Mouse (Mus musculus): Measurements from ENCODE around the gene Rnf6. TPM values are rescaled to one million over a fixed set of nuclear protein-coding genes. Genes with fewer than 3 reads are reported as not detected.
A peak's percentile ranks its signal among the peaks of the same experiment; 100 is the strongest.

The Rnf6 gene
- polyA plus RNA-seq, 2 experiments, result 13.2 to 19.4 TPM

GRCm38 (mm10) chr5:146253644-146254043 is 32.3 kb upstream of the Rnf6 start:
- H3K9ac ChIP-seq (replicated peaks), result no peak overlapping the region
- no peak for ATAC-seq (ENCODE audit: insufficient read depth)
- no peak overlapping the region for H3K27ac ChIP-seq
- H3K27me3 ChIP-seq (ENCODE audit: control insufficient read depth, insufficient read depth, low read length), result no peaks in the 10 kb centered on the region
- H3K9me3 ChIP-seq (ENCODE audit: control insufficient read depth, low read length), result no peaks in the 10 kb centered on the region
- H3K36me3 ChIP-seq (replicated peaks; ENCODE audit: control insufficient read depth, insufficient read depth, low read depth), result no peaks in the 10 kb centered on the region; the same call in 1 of the 2 replicates
- WGBS (ENCODE audit: insufficient replicate concordance), result 82% methylated on average over 5 of the region's 5 CpGs
- peaks cover 29 to 32% of the 10 kb centered on the region in 2 experiments for H3K4me1 ChIP-seq (replicated peaks; ENCODE audit: control insufficient read depth in 2 of 2, insufficient read depth in 2 of 2, low read length in 1 of 2)
- H3K4me2 ChIP-seq (ENCODE audit: low read depth), result no peak overlapping the region
- TF ChIP-seq EP300 (IDR thresholded peaks at IDR 0.05; ENCODE audit: low read depth), result no peak
- TF ChIP-seq CTCF (IDR thresholded peaks at IDR 0.05; ENCODE audit: low read depth), result no peak
- DNase-seq (ENCODE audit: low read depth in 3 of 3, low spot score in 3 of 3), result no peak
- H3K4me3 ChIP-seq (ENCODE audit: insufficient read depth in 1 of 2, low read depth in 2 of 2, low read length in 2 of 2), result no peak overlapping the region

- Histone ChIP-seq H3K27ac (peak overlapping the region; percentile 28), H3K27me3 (ENCODE audit: control insufficient read depth, insufficient read depth, low read length) (no peaks in the 10 kb centered on the region), H3K9ac (replicated peaks) (no peak overlapping the region), H3K36me3 (replicated peaks; ENCODE audit: control insufficient read depth, insufficient read depth, low read depth) (no peaks in the 10 kb centered on the region; the same call in 1 of the 2 replicates), H3K4me1 (replicated peaks; ENCODE audit: control insufficient read depth in 2 of 2, insufficient read depth in 2 of 2, low read length in 1 of 2) (peaks cover 41 to 45% of the 10 kb centered on the region in 2 experiments), H3K4me2 (ENCODE audit: low read depth) (no peak overlapping the region), H3K4me3 (ENCODE audit: insufficient read depth in 1 of 2, low read depth in 2 of 2, low read length in 2 of 2) (no peak overlapping the region), H3K9me3 (ENCODE audit: control insufficient read depth, low read length) (no peaks in the 10 kb centered on the region)
- 66% methylated on average over 5 of the region's 5 CpGs for WGBS (ENCODE audit: insufficient replicate concordance)
- TF ChIP-seq EP300 (IDR thresholded peaks at IDR 0.05; ENCODE audit: low read depth), result no peak
- ATAC-seq (ENCODE audit: insufficient read depth) (no peak), DNase-seq (ENCODE audit: low read depth in 3 of 3, low spot score in 3 of 3) (no peak)
These were observed 30.5 kb upstream of the Rnf6 start for GRCm38 (mm10) chr5:146251663-146252429.

- DNase-seq (ENCODE audit: low read depth in 3 of 3, low spot score in 3 of 3) (peak; percentile 81 to 85 (median 82)), ATAC-seq (ENCODE audit: insufficient read depth) (peak; percentile 96)
- H3K4me2 ChIP-seq (ENCODE audit: low read depth), result peak overlapping the region; percentile 59
- TF ChIP-seq EP300 (IDR thresholded peaks at IDR 0.05; ENCODE audit: low read depth), result peak; percentile 77
- TF ChIP-seq CTCF (IDR thresholded peaks at IDR 0.05; ENCODE audit: low read depth), result no peak
- H3K9ac ChIP-seq (replicated peaks), result peak overlapping the region; percentile 51
- no peaks in the 10 kb centered on the region; the same call in 1 of the 2 replicates for H3K36me3 ChIP-seq (replicated peaks; ENCODE audit: control insufficient read depth, insufficient read depth, low read depth)
- peak overlapping the region; percentile 98 for H3K27ac ChIP-seq
- no peaks in the 10 kb centered on the region for H3K9me3 ChIP-seq (ENCODE audit: control insufficient read depth, low read length)
- H3K4me1 ChIP-seq (replicated peaks; ENCODE audit: control insufficient read depth in 2 of 2, insufficient read depth in 2 of 2, low read length in 1 of 2), result peaks cover 54 to 58% of the 10 kb centered on the region in 2 experiments
- H3K27me3 ChIP-seq (ENCODE audit: control insufficient read depth, insufficient read depth, low read length), result no peaks in the 10 kb centered on the region
- H3K4me3 ChIP-seq (ENCODE audit: insufficient read depth in 1 of 2, low read depth in 2 of 2, low read length in 2 of 2), result peak overlapping the region; percentile 42 to 53
- WGBS (ENCODE audit: insufficient replicate concordance), result 27% methylated on average over 12 of the region's 12 CpGs
These were observed 29.2 kb upstream of the Rnf6 start for GRCm38 (mm10) chr5:146250369-146251075.

GRCm38 (mm10) chr5:146248746-146249145 is 27.4 kb upstream of the Rnf6 start:
- WGBS (ENCODE audit: insufficient replicate concordance), result 82% methylated on average over 10 of the region's 10 CpGs
- Histone ChIP-seq H3K4me2 (ENCODE audit: low read depth) (no peak overlapping the region; the same call in 1 of the 2 replicates), H3K36me3 (replicated peaks; ENCODE audit: control insufficient read depth, insufficient read depth, low read depth) (no peaks in the 10 kb centered on the region; the same call in 1 of the 2 replicates), H3K4me1 (replicated peaks; ENCODE audit: control insufficient read depth in 2 of 2, insufficient read depth in 2 of 2, low read length in 1 of 2) (peaks cover 70 to 73% of the 10 kb centered on the region in 2 experiments), H3K27me3 (ENCODE audit: control insufficient read depth, insufficient read depth, low read length) (no peaks in the 10 kb centered on the region), H3K27ac (no peak overlapping the region; the same call in 1 of the 2 replicates), H3K4me3 (ENCODE audit: insufficient read depth in 1 of 2, low read depth in 2 of 2, low read length in 2 of 2) (no peak overlapping the region), H3K9ac (replicated peaks) (no peak overlapping the region), H3K9me3 (ENCODE audit: control insufficient read depth, low read length) (no peaks in the 10 kb centered on the region)
- ATAC-seq (ENCODE audit: insufficient read depth), result no peak
- TF ChIP-seq EP300 (IDR thresholded peaks at IDR 0.05; ENCODE audit: low read depth), result no peak
- no peak for TF ChIP-seq CTCF (IDR thresholded peaks at IDR 0.05; ENCODE audit: low read depth)
- peak in 1 of 3 experiments; percentile 42 for DNase-seq (ENCODE audit: low read depth in 3 of 3, low spot score in 3 of 3)

GRCm38 (mm10) chr5:146247709-146248108 is 26.4 kb upstream of the Rnf6 start:
- ATAC-seq (ENCODE audit: insufficient read depth) (no peak), DNase-seq (ENCODE audit: low read depth in 3 of 3, low spot score in 3 of 3) (no peak)
- Histone ChIP-seq H3K4me3 (ENCODE audit: insufficient read depth in 1 of 2, low read depth in 2 of 2, low read length in 2 of 2) (no peak overlapping the region), H3K4me2 (ENCODE audit: low read depth) (no peak overlapping the region), H3K36me3 (replicated peaks; ENCODE audit: control insufficient read depth, insufficient read depth, low read depth) (no peaks in the 10 kb centered on the region; the same call in 1 of the 2 replicates), H3K9ac (replicated peaks) (no peak overlapping the region), H3K4me1 (replicated peaks; ENCODE audit: control insufficient read depth in 2 of 2, insufficient read depth in 2 of 2, low read length in 1 of 2) (peaks cover 79 to 83% of the 10 kb centered on the region in 2 experiments), H3K27me3 (ENCODE audit: control insufficient read depth, insufficient read depth, low read length) (no peaks in the 10 kb centered on the region), H3K9me3 (ENCODE audit: control insufficient read depth, low read length) (no peaks in the 10 kb centered on the region), H3K27ac (no peak overlapping the region)
- WGBS (ENCODE audit: insufficient replicate concordance), result 58% methylated on average over 5 of the region's 5 CpGs
- TF ChIP-seq EP300 (IDR thresholded peaks at IDR 0.05; ENCODE audit: low read depth) (no peak), CTCF (IDR thresholded peaks at IDR 0.05; ENCODE audit: low read depth) (no peak)
